Mouse (Mus musculus) lung, postnatal 25 days (tissue): ENCODE results near the gene Icam4.

ENCODE experiments used
- DNase-seq: peaks from one replicate; pipeline ENCODE4 v3.0.0; 2022; ENCODE audit warnings: low spot score

The Icam4 gene

GRCm38 (mm10) chr9:21012368-21012767 is 16.8 kb upstream of the Icam4 start:
- DNase-seq, result no peak

GRCm38 (mm10) chr9:21014691-21015570 is 14.2 kb upstream of the Icam4 start:
- DNase-seq, result peak; percentile 81

DNA sequence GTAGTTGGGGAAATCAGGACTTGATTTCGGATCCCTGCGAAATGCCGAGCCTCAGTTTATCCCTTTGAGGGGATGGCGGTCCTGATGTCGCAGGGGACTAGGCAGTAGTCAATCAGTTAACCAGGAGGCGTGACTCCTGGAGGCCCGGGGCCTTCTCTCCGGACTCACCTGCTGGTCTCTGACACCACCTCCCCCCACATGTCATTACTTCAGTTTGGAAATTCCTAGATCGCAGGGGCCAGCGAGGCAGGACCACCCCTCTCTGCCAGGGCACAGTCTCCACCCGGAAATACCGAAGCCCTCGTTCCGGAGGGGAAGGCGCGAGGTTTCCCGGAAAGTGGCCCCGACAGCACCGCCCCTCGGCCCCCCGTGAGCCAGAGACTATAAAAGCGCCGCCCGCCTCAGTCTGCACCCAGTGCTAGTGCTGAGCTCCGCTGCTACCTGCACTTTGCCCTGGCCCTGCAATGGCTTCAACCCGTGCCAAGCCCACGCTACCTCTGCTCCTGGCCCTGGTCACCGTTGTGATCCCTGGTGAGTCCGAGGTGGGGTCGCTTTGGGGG is 13.5 kb upstream of the Icam4 start, which contains the start of gene Icam1:
TSS of gene Icam1 (plus strand) at position 415 of the 560 bp plus-strand sequence.
- DNase-seq, result peak; percentile 88

- no peak for DNase-seq
Observed at GRCm38 (mm10) chr9:21016331-21017176, 12.6 kb upstream of the Icam4 start.

DNA sequence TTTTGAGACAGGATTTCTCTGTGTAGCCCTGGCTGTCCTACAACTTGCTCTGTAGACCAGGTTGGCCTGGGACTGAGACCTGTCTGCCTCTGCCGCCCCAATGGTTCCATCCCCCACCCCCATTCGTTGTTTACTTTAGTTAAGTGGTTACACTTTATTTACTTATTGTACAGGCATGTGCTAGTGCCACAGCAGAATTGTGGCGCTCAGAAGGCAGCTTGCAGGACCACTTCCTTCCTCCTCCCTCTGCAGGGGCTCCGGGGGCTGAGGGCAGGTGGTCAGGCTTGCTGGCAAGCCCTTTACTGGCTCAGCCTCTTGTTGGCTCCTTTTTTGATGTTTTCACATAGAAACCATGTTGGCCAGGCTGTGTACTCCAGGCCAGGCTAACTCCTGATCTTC is 12.0 kb upstream of the Icam4 start:
- DNase-seq, result no peak

DNA sequence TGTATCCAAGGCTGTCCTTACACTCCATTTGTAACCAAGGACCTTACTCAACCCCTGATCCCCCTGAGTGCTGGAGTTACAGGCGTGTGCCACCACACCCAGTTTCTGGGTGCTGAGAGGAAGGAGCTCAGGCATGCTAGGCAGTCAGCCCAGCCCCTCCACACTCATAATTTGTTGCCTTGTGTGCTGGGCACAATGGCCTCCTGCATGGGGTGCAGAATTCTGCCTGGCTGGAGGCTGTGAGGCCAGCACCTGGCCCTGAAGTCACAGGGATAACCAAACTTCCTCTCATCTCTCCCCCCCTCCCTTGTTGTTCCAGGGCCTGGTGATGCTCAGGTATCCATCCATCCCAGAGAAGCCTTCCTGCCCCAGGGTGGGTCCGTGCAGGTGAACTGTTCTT is 10.6 kb upstream of the Icam4 start:
- no peak for DNase-seq

DNA sequence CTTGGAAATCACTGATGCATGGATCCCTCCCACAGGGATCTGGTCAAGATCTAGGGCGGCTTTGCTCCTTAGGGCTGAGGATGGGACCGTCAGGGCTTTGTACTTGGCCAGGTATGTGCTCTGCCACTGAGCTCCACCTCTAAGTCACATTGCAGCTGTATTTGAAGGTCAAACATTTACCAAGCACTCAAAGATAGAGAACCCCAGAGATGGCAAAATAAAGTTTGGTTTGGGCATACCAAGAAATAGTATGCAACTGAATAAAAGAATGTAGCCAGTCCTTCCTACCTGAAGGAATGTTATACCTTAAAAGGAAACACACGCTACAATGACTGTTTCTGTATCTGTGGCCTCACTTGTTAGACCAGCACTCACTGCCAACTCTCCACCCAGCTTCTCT is 7.8 kb upstream of the Icam4 start:
- DNase-seq, result peak; percentile 66

DNA sequence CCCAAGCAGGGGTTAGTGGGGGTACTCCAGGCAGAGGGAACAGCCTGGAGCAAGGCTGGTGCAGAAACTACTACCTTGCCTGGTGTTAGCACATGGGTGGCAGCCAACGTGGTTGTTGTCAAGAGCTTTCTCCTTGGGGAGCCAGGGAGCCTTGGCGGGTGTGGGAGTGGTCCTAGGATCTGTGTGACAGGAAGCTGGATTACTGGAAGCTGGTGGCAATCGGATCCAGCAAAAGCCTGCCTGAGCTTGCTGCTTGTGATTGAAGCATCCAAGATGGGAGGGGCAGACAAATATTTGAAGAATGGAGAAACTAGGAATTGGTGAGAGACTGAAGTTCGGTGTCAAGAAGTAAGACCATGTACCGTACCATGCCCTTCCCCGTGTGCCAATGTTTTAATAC is 6.9 kb upstream of the Icam4 start:
- no peak for DNase-seq

DNA sequence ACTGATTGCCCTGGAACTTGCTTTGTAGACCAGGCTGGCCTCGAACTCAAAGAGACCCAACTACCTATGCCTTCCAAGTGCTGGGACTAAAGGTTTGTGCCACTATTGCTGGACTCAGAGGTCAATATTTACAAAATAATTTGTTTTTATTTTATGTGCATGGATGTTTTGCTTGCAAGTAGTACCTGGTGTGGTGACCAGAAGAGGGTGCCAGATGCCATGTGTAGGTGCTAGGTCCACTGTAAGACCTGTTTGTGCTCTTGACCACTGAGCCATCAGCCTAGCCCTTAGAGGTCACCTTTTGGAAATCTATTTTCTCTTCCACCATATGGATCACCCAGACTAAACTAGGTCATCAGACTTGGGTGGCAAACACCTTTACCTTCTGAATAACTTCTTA is 6.4 kb upstream of the Icam4 start:
- no peak for DNase-seq

DNA sequence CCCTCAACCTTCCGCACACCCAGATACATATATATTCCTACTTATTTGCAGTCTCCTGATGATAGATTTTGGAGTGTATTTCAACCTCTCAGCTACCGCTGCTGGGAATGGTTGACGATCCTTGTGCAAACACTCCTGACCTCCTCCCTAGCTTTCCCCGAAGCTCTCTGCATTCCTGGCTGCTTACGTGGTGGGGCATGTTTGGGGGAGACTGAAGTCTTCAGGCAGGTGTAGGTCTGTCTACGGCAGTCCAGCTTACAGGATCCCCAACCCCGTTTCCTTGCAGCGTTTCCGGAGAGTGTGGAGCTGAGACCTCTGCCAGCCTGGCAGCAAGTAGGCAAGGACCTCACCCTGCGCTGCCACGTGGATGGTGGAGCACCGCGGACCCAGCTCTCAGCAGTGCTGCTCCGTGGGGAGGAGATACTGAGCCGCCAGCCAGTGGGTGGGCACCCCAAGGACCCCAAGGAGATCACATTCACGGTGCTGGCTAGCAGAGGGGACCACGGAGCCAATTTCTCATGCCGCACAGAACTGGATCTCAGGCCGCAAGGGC is 3.8 kb upstream of the Icam4 start:
- peak; percentile 87 for DNase-seq

DNA sequence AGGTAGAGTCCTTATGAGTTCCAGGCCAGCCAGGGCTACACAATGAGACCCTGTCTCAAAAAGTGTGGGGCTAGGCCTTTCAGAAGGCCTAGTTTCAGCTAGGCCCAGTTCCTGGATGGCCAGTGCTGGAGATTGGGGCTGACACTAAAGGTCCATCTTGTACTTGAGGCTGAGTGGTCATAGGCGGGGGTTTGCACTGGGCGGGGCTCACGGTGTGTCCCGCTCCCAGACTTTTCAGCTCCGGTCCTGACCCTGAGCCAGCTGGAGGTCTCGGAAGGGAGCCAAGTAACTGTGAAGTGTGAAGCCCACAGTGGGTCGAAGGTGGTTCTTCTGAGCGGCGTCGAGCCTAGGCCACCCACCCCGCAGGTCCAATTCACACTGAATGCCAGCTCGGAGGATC is 2.3 kb upstream of the Icam4 start:
- DNase-seq, result no peak

- DNase-seq, result no peak
Observed at GRCm38 (mm10) chr9:21027774-21028290, 1.3 kb upstream of the Icam4 start.

- no peak for DNase-seq
Observed at GRCm38 (mm10) chr9:21028560-21029110, 538 bp upstream of the Icam4 start.

GRCm38 (mm10) chr9:21030055-21030600 is 955 bp downstream of the Icam4 start:
- DNase-seq, result no peak

DNA sequence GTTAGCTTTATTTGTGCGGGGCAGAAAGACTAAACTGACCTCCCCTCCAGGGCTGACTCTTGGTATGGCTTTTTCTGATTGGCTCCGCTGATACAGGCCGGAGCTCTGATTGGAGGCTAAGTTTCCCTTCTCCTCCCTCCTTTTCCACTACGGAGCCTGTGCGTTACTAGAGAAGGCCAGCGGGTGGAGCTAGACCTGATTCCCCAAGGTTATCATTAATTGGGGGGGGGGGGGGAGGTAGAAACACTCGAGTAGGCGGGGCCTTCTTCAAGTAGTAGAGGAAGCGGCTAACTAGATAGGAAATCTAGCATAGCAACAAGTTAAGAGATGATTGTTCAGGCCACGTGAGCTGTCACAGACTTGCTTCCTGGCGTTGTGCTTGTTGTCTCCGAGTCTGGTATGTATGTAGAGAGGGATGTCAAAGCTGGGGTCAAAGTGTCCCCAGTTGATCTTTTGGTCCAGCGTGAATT is 1.6 kb downstream of the Icam4 start:
- DNase-seq, result peak; percentile 95

GRCm38 (mm10) chr9:21031251-21031895 is 2.2 kb downstream of the Icam4 start:
- peak; percentile 57 for DNase-seq

- DNase-seq, result no peak
Observed at GRCm38 (mm10) chr9:21031896-21032351, 2.8 kb downstream of the Icam4 start, which contains the start of gene Icam5. Gene Icam5 (plus strand): TSS chr9:21032073.

- DNase-seq, result no peak
Observed at GRCm38 (mm10) chr9:21032491-21032890, 3.3 kb downstream of the Icam4 start.

GRCm38 (mm10) chr9:21033136-21033535 is 4.0 kb downstream of the Icam4 start:
- DNase-seq, result peak; percentile 95

DNA sequence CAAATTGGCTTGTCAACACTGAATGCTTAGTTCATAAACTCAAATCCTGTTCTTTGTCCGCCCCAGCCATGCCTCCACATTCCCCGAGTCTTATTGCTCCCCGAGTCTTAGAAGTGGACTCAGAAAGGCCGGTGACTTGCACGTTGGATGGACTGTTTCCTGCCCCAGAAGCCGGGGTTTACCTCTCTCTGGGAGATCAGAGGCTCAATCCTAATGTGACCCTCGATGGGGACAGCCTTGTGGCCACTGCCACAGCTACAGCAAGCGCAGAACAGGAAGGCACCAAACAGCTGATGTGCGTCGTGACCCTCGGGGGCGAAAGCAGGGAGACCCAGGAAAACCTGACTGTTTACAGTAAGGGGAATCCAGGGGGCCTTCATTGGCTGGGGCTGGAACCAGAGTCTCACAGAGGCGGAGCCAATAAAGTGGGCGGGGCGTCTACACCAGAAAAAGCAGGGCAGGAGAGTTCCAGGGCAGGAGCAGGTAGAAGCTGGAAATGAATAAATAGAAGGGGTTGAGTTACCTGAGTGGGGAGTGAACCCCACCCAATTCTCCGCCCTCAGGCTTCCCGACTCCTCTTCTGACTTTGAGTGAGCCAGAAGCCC is 5.4 kb downstream of the Icam4 start:
- no peak for DNase-seq
